Mouse (Mus musculus) liver, postnatal 0 days (tissue): ENCODE measurements at regions not wholly inside any gene's neighbourhood (a gene's known extent, or its start where the extent isn't known, plus 50 kb on each side); places are given as distances from the start of the nearest gene placed in this dataset.

Experiments
- CTCF ChIP-seq: sonication (generic); IDR thresholded peaks from 2 replicates; pipeline ENCODE4 v1.5.1; 2016; ENCODE audit warnings: antibody characterized with exemption, low read depth
- EP300 ChIP-seq: IDR thresholded peaks from 2 replicates; pipeline ENCODE4 v1.6.1; 2016; ENCODE audit warnings: antibody characterized with exemption, low read depth, mild to moderate bottlenecking

DNA sequence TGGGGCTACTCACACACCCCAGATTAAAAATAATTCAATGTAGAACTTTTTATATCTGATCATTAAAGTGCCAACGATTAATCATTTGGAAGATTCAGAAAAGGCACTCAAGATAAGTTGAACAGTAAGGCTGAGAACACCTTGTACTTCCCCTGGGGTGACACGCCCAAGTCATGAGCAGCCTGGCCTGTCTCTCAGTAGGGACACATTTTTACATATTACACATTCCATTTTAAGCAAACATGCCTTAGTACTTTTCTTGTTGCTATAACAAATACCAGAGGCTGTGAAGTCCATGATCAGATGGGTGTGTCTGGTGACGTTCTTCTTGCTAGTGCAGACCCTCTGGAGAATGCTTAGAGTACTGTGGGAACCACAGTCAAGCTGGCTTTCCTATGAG, 184.2 kb upstream of the Tshz3 start:
- TF ChIP-seq CTCF (no peak), EP300 (no peak)
